Mouse (Mus musculus): Measurements from ENCODE around the gene A730049H05Rik. TPM values are rescaled to one million over a fixed set of nuclear protein-coding genes. Genes with fewer than 3 reads are reported as not detected.

The A730049H05Rik gene
- not detected in 2 replicates for polyA plus RNA-seq (2012; ENCODE audit: low replicate concordance)

DNA sequence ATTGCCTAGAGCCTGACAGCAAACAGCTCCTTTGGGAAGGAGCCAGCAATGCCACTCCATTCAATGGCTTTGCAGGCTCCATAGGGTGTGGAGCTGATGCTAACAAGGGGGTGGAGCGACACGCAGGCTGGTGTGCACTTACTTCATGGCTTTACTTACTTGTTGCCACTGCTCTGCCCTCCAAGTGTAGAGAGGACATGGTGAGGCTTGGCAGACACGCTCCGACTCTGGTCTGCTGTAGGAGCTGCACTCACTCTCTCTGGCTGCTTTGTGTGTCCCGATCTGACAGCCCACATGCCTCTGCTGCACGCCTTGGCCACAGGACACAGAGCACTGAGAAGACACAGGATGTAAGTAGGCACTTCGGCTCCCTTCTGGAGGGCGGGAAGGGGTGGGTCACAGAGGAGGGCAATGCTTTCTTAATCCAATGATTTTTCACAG is at the start of gene A730049H05Rik:
A730049H05Rik (plus strand) TSS at position 168 of the 441 bp plus-strand sequence.

DNA sequence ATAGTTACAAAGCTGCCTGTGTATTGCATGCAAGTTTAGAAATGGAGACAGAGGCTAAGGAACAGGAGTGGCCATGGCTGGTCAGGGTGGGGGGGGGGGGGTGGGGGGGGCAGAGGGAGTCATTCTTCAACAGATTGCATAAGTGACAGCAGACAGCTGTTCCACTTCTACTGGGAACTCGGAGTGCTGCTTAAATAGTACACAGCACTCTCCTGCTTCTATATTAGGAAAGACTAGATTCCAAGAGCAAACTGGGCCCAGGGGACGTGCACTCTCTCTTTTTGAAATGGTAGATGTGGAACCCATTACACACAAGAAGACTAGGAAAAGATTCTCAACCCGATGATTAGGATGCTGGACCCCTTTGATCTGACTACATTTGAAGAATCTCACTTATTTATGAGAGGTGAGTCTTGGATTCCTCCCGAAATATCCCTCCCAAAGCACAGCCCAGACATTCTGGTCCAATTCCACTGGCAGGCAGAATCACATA is 52.9 kb downstream of the A730049H05Rik start, which contains the start of gene Gm15737:
Gm15737 (plus strand) TSS at position 269 of the 493 bp plus-strand sequence.

Other genes with a start within 250 kb of the A730049H05Rik start
- gene Prickle2, start 110.3 kb upstream of the A730049H05Rik start, polyA plus RNA-seq (2012; ENCODE audit: low replicate concordance) = 0.08 TPM in 1 of 2 replicates, not detected in the other
- not detected in 2 replicates for gene Gm15737, start 52.9 kb downstream of the A730049H05Rik start, polyA plus RNA-seq (2012; ENCODE audit: low replicate concordance)
- gene Adamts9, start 127.0 kb downstream of the A730049H05Rik start, polyA plus RNA-seq (2012; ENCODE audit: low replicate concordance) = 0.35 TPM in 1 of 2 replicates, not detected in the other